ENCODE assay signal across 8 mouse cellular contexts in the genomic region with DNA sequence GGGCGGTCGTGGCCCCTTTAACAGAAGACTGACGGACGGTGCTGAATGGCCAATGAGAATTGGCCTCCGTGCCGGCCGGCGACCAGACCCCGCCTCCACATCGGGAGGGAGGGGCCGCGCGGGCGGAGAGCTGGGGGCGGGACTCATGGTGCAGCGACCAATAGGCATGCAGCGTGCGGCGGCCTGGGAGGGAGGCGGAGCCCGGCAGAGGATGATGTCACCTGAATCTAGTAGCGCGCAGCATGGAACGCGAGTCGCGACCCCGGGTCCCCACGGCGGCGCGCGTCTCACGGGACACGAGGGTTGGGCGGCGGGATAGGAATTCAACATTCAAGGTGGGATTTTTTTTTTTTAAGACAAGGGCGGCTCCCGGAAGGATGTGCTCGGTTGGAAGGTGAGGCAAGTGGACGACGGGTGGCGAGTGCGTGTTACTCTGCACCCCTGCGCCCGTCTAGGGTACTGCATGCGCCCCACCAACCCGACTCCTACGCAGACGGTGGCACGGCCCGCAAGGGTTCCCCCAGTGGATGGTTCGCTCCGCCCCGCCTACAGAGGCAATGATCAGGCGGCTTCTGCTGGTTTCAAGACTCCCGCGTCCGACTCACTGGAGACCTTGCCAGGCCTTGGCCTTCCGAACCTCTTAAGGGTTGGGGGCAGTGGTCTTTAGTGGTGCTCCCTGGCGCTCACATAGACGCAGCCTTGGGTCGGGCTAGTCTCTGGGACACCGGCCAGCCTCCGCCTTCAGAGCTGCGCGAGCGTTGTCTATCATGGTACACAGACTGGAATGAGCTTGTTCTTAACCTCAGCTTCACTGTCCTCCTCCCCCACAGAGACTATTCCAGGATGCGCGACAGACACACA. TPM values are rescaled to one million over a fixed set of nuclear protein-coding genes. Genes with fewer than 3 reads are reported as not detected.
DNase-seq lines count a peak whose midpoint lies in the region; ATAC-seq lines count a peak whose summit lies in the region.

No protein-coding gene starts in this region.

- intact Hi-C loops in gastrocnemius, postnatal 14 days (cut with DNase I; ENCODE audit: low total_unique reads): no loop called here
- intact Hi-C loops in left cerebral cortex, postnatal 10 days (cut with DNase I): loop anchor here (10.0 kb wide), 1 partner anchor 202 kb away; a partner anchor contains a TSS

- peak; percentile 91 for DNase-seq in adipocyte (ENCODE audit: low spot score)
- peak; percentile 97 for DNase-seq in embryo, embryonic 10 days (ENCODE audit: low spot score)
- DNase-seq in gastrocnemius, postnatal 14 days: peak; percentile 97
- peak; percentile 98 for DNase-seq in left cerebral cortex, postnatal 10 days (ENCODE audit: extremely low spot score in 1 of 2, low spot score in 2 of 2)
- DNase-seq in right cerebral cortex, postnatal 25 days: peak; percentile 99
- DNase-seq in urinary bladder, postnatal 4 days (ENCODE audit: low spot score in 2 of 2): peak; percentile 96 to 99

- ATAC-seq in inflammation-experienced regulatory T-cells, adult 6 months: peak; percentile 84
- peak; percentile 83 for ATAC-seq in megakaryocyte-erythroid progenitor cell, adult 5-6 weeks (replicated peaks; ENCODE audit: low FRiP score, low TSS enrichment, poor library complexity, severe bottlenecking)

RNA-seq across cellular contexts. Expression of a gene that starts 0.4 kb away (rescaled TPM):
- under 1 TPM; 0.69 to 0.78 TPM for total RNA-seq in gastrocnemius, postnatal 14 days (2021)
- under 1 TPM in 2 of 3 experiments, not detected in 1; 0.19 to 0.60 TPM for polyA plus RNA-seq in inflammation-experienced regulatory T-cells, adult 6 months (2017; shearing (Covaris generic))
- total RNA-seq in left cerebral cortex, postnatal 10 days (2021): 100 to 1,000 TPM; 142 to 147 TPM
- 0.42 TPM in 1 of 2 replicates, not detected in the other for total RNA-seq in megakaryocyte-erythroid progenitor cell, adult 5-6 weeks (2014; fragmentation: Nextera tagmentation)
- total RNA-seq in megakaryocyte-erythroid progenitor cell, adult 5-6 weeks (2017): 0.80 TPM in 1 of 2 replicates, not detected in the other

RNA-seq across cellular contexts. Expression of a gene that starts 3.1 kb away (rescaled TPM):
- 1 to 10 TPM in 1 of 2 experiments, under 1 TPM in 1; 0.49 to 1.6 TPM for total RNA-seq in gastrocnemius, postnatal 14 days (2021)
- polyA plus RNA-seq in inflammation-experienced regulatory T-cells, adult 6 months (2017; shearing (Covaris generic)): not detected
- total RNA-seq in left cerebral cortex, postnatal 10 days (2021): 100 to 1,000 TPM; 176 to 192 TPM
- total RNA-seq in megakaryocyte-erythroid progenitor cell, adult 5-6 weeks (2014; fragmentation: Nextera tagmentation): 2.4 and 2.6 TPM in 2 replicates
- total RNA-seq in megakaryocyte-erythroid progenitor cell, adult 5-6 weeks (2017): not detected in 2 replicates

RNA-seq across cellular contexts. Expression of a gene that starts 28.3 kb away (rescaled TPM):
- total RNA-seq in gastrocnemius, postnatal 14 days (2021): 10 to 100 TPM; 90.1 to 93.1 TPM
- 100 to 1,000 TPM in 1 of 3 experiments, 10 to 100 TPM in 2; 72.4 to 131 (median 77.7) TPM for polyA plus RNA-seq in inflammation-experienced regulatory T-cells, adult 6 months (2017; shearing (Covaris generic))
- 100 to 1,000 TPM; 352 to 384 TPM for total RNA-seq in left cerebral cortex, postnatal 10 days (2021)
- 350 and 415 TPM in 2 replicates for total RNA-seq in megakaryocyte-erythroid progenitor cell, adult 5-6 weeks (2014; fragmentation: Nextera tagmentation)
- total RNA-seq in megakaryocyte-erythroid progenitor cell, adult 5-6 weeks (2017): 478 and 585 TPM in 2 replicates

RNA-seq across cellular contexts. Expression of a gene that starts 32.2 kb away (rescaled TPM):
- total RNA-seq in gastrocnemius, postnatal 14 days (2021): 100 to 1,000 TPM; 711 to 744 TPM
- polyA plus RNA-seq in inflammation-experienced regulatory T-cells, adult 6 months (2017; shearing (Covaris generic)): not detected
- 1 to 10 TPM in 1 of 2 experiments, under 1 TPM in 1; 0.99 to 1.3 TPM for total RNA-seq in left cerebral cortex, postnatal 10 days (2021)
- total RNA-seq in megakaryocyte-erythroid progenitor cell, adult 5-6 weeks (2014; fragmentation: Nextera tagmentation): not detected in 2 replicates
- not detected in 2 replicates for total RNA-seq in megakaryocyte-erythroid progenitor cell, adult 5-6 weeks (2017)

RNA-seq across cellular contexts. Expression of a gene that starts 33.7 kb away (rescaled TPM):
- 10 to 100 TPM; 23.5 to 24.5 TPM for total RNA-seq in gastrocnemius, postnatal 14 days (2021)
- polyA plus RNA-seq in inflammation-experienced regulatory T-cells, adult 6 months (2017; shearing (Covaris generic)): 10 to 100 TPM; 17.2 to 21.7 (median 19.3) TPM
- total RNA-seq in left cerebral cortex, postnatal 10 days (2021): 10 to 100 TPM; 20.5 to 32.2 TPM
- total RNA-seq in megakaryocyte-erythroid progenitor cell, adult 5-6 weeks (2014; fragmentation: Nextera tagmentation): 0.22 and 0.54 TPM in 2 replicates
- total RNA-seq in megakaryocyte-erythroid progenitor cell, adult 5-6 weeks (2017): 0.11 TPM in 1 of 2 replicates, not detected in the other

Comparison
In these comparisons a context has a peak if more than half of its experiments do, and no peak if none do; other contexts are left out.
1. Peak in every context shown above with its lines: DNase-seq and ATAC-seq.
2. RNA of a gene that starts 0.4 kb away (total RNA-seq): 142 to 147 TPM in left cerebral cortex, postnatal 10 days; 0.69 to 0.78 TPM in gastrocnemius, postnatal 14 days and 0.42 to 0.80 TPM in megakaryocyte-erythroid progenitor cell, adult 5-6 weeks; every median in the first group is over 10 times any median in the second.
3. RNA of a gene that starts 3.1 kb away (total RNA-seq): 176 to 192 TPM in left cerebral cortex, postnatal 10 days; 2.4 to 2.6 TPM in megakaryocyte-erythroid progenitor cell, adult 5-6 weeks and 0.49 to 1.6 TPM in gastrocnemius, postnatal 14 days; every median in the first group is over 10 times any median in the second.